Mouse (Mus musculus) liver, embryonic 18 days (tissue): Measurements from ENCODE around the gene Slc32a1. TPM values are rescaled to one million over a fixed set of nuclear protein-coding genes. Genes with fewer than 3 reads are reported as not detected.

Experiments
- polyA plus RNA-seq: library from polyadenylated mRNA; depleted of rRNA; stranded (reverse); fragments of >200 nt; gene quantifications from 2 replicates; pipeline ENCODE4 v1.2.3, GENCODE M21; 2012; rRNA removed

Slc32a1 gene
- 0.04 and 0.08 TPM in 2 replicates for polyA plus RNA-seq

GRCm38 (mm10) chr2:158610488-158611325, at the start of gene Slc32a1:
Gene Slc32a1, plus strand, starts transcription at chr2:158610767.

GRCm38 (mm10) chr2:158624718-158625222, 14.2 kb downstream of the Slc32a1 start, which contains the start of gene Actr5:
Gene Actr5, plus strand, starts transcription at chr2:158624888.

GRCm38 (mm10) chr2:158665098-158665497, 54.5 kb downstream of the Slc32a1 start, which contains the start of gene Ppp1r16b:
Gene Ppp1r16b, plus strand, starts transcription at chr2:158665398.

Other genes with a start within 250 kb of the Slc32a1 start
- gene Snhg11, start 235.1 kb upstream of the Slc32a1 start, polyA plus RNA-seq, result 4.6 and 8.1 TPM in 2 replicates
- 3.6 TPM in 2 replicates for gene Ralgapb, start 200.9 kb upstream of the Slc32a1 start, polyA plus RNA-seq
- not detected in 2 replicates for gene Adig, start 108.2 kb upstream of the Slc32a1 start, polyA plus RNA-seq
- 0.05 and 0.09 TPM in 2 replicates for gene Arhgap40, start 98.0 kb upstream of the Slc32a1 start, polyA plus RNA-seq
- 2.8 and 3.6 TPM in 2 replicates for gene Actr5, start 14.1 kb downstream of the Slc32a1 start, polyA plus RNA-seq
- gene Ppp1r16b, start 54.6 kb downstream of the Slc32a1 start, polyA plus RNA-seq, result 0.46 and 0.59 TPM in 2 replicates
- gene Fam83d, start 157.3 kb downstream of the Slc32a1 start, polyA plus RNA-seq, result 6.4 and 6.8 TPM in 2 replicates
- gene Dhx35, start 184.0 kb downstream of the Slc32a1 start, polyA plus RNA-seq, result 4.1 and 5.6 TPM in 2 replicates